Mouse (Mus musculus): ENCODE data around the gene Dnaaf1. TPM values are rescaled to one million over a fixed set of nuclear protein-coding genes. Genes with fewer than 3 reads are reported as not detected.

Gene Dnaaf1
- total and polyA plus RNA-seq, 2 experiments from 2014 or later = 0.48 TPM; not detected in 1

DNA sequence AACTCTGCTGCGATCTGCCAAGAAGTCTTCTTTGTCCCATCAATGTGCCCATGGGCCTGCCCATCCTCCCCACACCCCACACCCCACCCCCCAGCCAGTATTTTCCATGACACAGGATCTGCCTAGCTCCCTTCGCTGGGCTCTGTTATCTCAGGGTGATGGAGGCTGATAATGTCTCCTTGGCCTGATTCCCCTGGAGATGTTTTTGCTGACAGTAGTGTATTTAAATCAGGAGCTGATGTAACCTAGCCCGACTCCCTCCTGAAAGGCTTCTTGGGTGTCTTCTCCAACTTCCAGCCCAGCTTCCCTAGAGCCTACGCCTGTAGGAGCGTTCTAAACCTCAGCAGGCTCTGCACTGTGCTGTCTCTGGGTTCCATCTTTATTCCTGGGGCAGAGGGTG, 43.9 kb downstream of the Dnaaf1 start:
- Histone ChIP-seq H3K27ac (no peak overlapping the region), H3K36me3 (ENCODE audit: insufficient read depth, low read length) (no peaks in the 10 kb centered on the region), H3K27me3 (ENCODE audit: insufficient read depth, low read length) (no peaks in the 10 kb centered on the region), H3K4me1 (ENCODE audit: insufficient read depth, low read length) (no peaks in the 10 kb centered on the region), H3K9ac (replicated peaks; ENCODE audit: low read length) (no peak overlapping the region), H3K4me3 (ENCODE audit: low read length) (no peak overlapping the region), H3K9me3 (ENCODE audit: low read length) (no peaks in the 10 kb centered on the region), H3K4me2 (ENCODE audit: low read depth, low read length) (no peak overlapping the region)
- 70% methylated on average over 5 of the region's 5 CpGs for WGBS
- DNase-seq (ENCODE audit: low spot score) (no peak), ATAC-seq (no peak)
- no peak for TF ChIP-seq CTCF (IDR thresholded peaks at IDR 0.05; ENCODE audit: low read depth)

DNA sequence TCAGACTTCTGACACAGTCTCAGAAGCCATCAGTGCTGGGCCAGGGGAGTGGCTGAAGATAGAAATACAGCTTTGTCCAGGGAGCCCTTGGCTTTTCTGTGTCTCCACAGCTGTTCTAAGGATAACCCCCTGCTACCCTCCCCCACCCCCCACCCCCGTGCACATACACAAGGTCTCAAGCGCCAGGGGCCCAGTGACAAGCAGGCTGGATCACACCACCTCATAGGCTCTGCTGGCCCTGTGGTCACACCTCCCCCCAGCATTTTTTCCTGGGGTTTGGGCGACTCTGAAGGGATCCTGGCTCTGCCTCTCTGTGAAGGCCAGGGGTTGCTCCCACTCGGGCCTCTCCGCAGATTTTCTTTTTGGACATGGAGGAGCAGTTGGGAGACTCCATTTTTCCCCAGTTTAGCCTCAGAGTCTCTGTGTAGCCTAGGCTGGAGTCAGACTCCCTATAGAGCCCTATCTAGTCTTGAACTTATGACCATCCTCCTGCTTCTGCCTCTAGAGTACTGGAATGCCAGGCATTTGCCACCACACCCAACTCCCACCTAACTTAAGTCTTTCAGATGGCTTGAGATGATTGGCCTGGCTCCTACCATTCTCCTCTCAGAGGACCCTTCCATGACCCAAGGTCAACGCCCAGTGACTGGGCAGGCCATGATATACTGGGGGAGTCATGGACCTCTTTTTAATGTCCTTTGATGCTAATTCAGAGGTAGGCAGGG, 45.2 kb downstream of the Dnaaf1 start:
- H3K4me1 ChIP-seq (ENCODE audit: insufficient read depth, low read length) = no peaks in the 10 kb centered on the region
- no peaks in the 10 kb centered on the region for H3K27me3 ChIP-seq (ENCODE audit: insufficient read depth, low read length)
- no peak overlapping the region for H3K4me2 ChIP-seq (ENCODE audit: low read depth, low read length)
- ATAC-seq (no peak), DNase-seq (ENCODE audit: low spot score) (no peak)
- no peaks in the 10 kb centered on the region for H3K36me3 ChIP-seq (ENCODE audit: insufficient read depth, low read length)
- H3K9ac ChIP-seq (replicated peaks; ENCODE audit: low read length) = no peak overlapping the region
- H3K4me3 ChIP-seq (ENCODE audit: low read length) = no peak overlapping the region
- H3K27ac ChIP-seq = no peak overlapping the region
- no peaks in the 10 kb centered on the region for H3K9me3 ChIP-seq (ENCODE audit: low read length)
- WGBS = 76% methylated on average over 6 of the region's 6 CpGs
- TF ChIP-seq CTCF (IDR thresholded peaks at IDR 0.05; ENCODE audit: low read depth) = no peak

DNA sequence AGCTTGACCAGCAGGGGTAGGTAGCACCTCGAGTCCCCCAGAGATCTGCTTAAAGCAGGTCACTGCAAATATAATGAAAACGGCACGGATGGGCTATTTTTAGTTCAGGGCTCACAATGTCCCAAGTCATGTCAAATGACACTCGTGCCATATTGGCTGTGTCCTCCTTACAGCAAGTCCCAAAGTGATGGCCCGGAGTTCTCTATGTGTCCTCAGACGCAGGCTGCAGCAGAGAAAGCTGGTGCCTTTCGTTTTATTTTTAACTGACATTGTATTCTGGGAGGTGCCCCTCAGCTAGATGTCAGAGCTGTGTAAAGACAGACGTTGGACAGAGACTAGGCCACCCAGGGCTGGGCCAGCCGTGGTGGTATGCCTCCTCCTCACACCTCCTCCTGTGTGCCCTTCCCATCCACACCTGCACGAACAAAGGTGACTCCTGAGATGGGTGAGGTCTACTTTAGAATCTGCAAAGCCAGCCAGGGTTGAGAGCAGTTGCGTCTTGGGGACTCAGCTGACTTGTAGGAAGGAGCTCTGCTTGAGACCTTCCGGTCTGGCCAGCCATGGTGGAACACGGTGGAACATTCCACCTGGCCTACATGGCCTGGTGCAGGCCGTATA, 45.9 kb downstream of the Dnaaf1 start:
- Histone ChIP-seq H3K9ac (replicated peaks; ENCODE audit: low read length) (no peak overlapping the region), H3K27me3 (ENCODE audit: insufficient read depth, low read length) (no peaks in the 10 kb centered on the region), H3K4me3 (ENCODE audit: low read length) (no peak overlapping the region), H3K4me1 (ENCODE audit: insufficient read depth, low read length) (no peaks in the 10 kb centered on the region), H3K9me3 (ENCODE audit: low read length) (no peaks in the 10 kb centered on the region), H3K36me3 (ENCODE audit: insufficient read depth, low read length) (no peaks in the 10 kb centered on the region), H3K27ac (no peak overlapping the region), H3K4me2 (ENCODE audit: low read depth, low read length) (no peak overlapping the region)
- ATAC-seq = no peak
- no peak for TF ChIP-seq CTCF (IDR thresholded peaks at IDR 0.05; ENCODE audit: low read depth)
- no peak for DNase-seq (ENCODE audit: low spot score)
- WGBS = 86% methylated on average over 14 of the region's 14 CpGs

DNA sequence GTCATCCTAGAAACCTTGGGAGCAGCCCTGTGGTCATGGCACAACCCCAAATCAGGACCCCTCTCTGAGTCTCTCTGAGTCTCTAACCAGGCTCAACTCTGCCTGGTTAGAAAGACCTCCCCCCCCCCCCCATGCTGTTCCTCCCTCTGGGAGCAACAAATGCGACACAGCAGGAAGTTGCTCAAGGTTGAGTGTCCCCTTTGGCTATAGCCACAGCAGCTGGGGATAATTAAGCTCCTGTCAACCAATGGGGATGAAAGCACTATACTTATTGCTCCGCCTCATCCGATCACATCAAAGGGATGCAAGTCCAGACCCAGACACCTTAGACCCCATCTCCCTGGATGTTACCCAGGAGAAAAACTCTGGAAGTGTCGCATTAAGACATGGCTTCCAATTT, 47.5 kb downstream of the Dnaaf1 start:
- TF ChIP-seq CTCF (IDR thresholded peaks at IDR 0.05; ENCODE audit: low read depth) = no peak
- Histone ChIP-seq H3K9me3 (ENCODE audit: low read length) (no peaks in the 10 kb centered on the region), H3K4me1 (ENCODE audit: insufficient read depth, low read length) (no peaks in the 10 kb centered on the region), H3K9ac (replicated peaks; ENCODE audit: low read length) (no peak overlapping the region), H3K4me3 (ENCODE audit: low read length) (no peak overlapping the region), H3K27me3 (ENCODE audit: insufficient read depth, low read length) (no peaks in the 10 kb centered on the region), H3K27ac (no peak overlapping the region), H3K36me3 (ENCODE audit: insufficient read depth, low read length) (no peaks in the 10 kb centered on the region), H3K4me2 (ENCODE audit: low read depth, low read length) (no peak overlapping the region)
- ATAC-seq (no peak), DNase-seq (ENCODE audit: low spot score) (no peak)
- WGBS = 64% methylated on average over 4 of the region's 4 CpGs

DNA sequence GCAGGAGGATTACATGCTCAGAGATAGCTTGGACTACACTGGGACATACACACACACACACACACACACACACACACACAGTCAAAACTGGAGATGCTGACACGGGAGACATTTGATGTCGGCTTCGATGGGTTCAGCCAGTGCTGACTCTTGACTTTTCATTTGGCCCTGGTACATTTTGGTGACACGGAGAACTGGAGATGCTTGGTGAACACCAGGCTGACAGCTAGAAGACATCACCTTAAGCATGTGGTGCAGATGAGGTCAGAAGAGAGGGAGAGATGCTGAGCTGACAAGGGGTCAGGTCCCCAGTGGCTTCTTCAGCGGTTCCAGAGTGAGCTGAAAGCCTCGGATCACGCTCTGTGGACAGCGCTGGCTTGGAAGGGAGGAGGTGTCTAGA, 48.0 kb downstream of the Dnaaf1 start:
- DNase-seq (ENCODE audit: low spot score) (no peak), ATAC-seq (no peak)
- Histone ChIP-seq H3K9me3 (ENCODE audit: low read length) (no peaks in the 10 kb centered on the region), H3K9ac (replicated peaks; ENCODE audit: low read length) (no peak overlapping the region), H3K27me3 (ENCODE audit: insufficient read depth, low read length) (no peaks in the 10 kb centered on the region), H3K4me3 (ENCODE audit: low read length) (no peak overlapping the region), H3K27ac (no peak overlapping the region), H3K4me1 (ENCODE audit: insufficient read depth, low read length) (no peaks in the 10 kb centered on the region), H3K4me2 (ENCODE audit: low read depth, low read length) (no peak overlapping the region), H3K36me3 (ENCODE audit: insufficient read depth, low read length) (no peaks in the 10 kb centered on the region)
- no peak for TF ChIP-seq CTCF (IDR thresholded peaks at IDR 0.05; ENCODE audit: low read depth)
- 84% methylated on average over 8 of the region's 8 CpGs for WGBS

DNA sequence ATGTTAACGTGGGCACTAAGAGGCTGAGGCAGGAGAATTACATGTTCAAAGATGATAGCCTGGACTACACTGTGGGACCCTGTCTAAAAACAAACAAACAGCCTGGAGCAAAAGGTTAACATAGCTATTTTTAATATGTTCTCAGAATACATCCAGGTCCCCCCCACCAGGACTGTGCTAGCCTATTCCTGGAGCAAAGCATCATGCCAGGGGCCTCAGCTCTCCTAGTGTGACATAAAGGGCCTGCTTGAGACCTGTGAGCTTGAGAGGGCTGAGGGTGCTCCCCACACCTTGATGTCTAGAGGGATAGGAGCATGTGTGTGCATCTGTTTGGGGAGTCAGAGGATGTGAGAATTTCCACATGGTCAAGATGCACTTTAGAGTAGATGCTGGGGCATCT, 48.7 kb downstream of the Dnaaf1 start:
- TF ChIP-seq CTCF (IDR thresholded peaks at IDR 0.05; ENCODE audit: low read depth) = no peak
- Histone ChIP-seq H3K27me3 (ENCODE audit: insufficient read depth, low read length) (no peaks in the 10 kb centered on the region), H3K4me2 (ENCODE audit: low read depth, low read length) (no peak overlapping the region), H3K4me3 (ENCODE audit: low read length) (no peak overlapping the region), H3K9ac (replicated peaks; ENCODE audit: low read length) (no peak overlapping the region), H3K4me1 (ENCODE audit: insufficient read depth, low read length) (no peaks in the 10 kb centered on the region), H3K36me3 (ENCODE audit: insufficient read depth, low read length) (no peaks in the 10 kb centered on the region), H3K27ac (no peak overlapping the region), H3K9me3 (ENCODE audit: low read length) (no peaks in the 10 kb centered on the region)
- 72% methylated on average over 1 of the region's 1 CpGs for WGBS
- DNase-seq (ENCODE audit: low spot score) = no peak
- no peak for ATAC-seq

DNA sequence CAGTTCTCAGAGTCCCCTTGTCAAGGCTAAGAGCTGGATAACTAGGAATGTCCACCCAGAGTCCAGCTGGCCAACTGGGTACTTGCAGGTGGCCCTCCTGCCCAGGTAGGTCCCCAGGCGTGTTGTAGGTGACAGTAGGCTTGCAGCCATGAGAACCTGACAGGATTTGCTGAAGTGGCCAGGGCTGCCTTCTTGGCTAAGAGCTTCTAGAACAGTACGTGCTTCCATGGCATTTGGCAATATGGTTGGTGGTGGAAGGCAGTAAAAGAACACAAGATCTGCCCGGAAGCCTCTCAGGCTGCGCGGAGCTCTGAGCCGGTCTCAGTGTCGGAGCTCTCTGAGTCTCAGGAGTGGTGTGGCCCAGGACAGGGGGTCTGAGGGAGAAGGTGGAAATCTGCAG, 49.9 kb downstream of the Dnaaf1 start:
- no peak for ATAC-seq
- Histone ChIP-seq H3K27me3 (ENCODE audit: insufficient read depth, low read length) (no peaks in the 10 kb centered on the region), H3K36me3 (ENCODE audit: insufficient read depth, low read length) (no peaks in the 10 kb centered on the region), H3K4me2 (ENCODE audit: low read depth, low read length) (no peak overlapping the region), H3K9me3 (ENCODE audit: low read length) (no peaks in the 10 kb centered on the region), H3K27ac (no peak overlapping the region), H3K9ac (replicated peaks; ENCODE audit: low read length) (no peak overlapping the region), H3K4me1 (ENCODE audit: insufficient read depth, low read length) (no peaks in the 10 kb centered on the region), H3K4me3 (ENCODE audit: low read length) (no peak overlapping the region)
- DNase-seq (ENCODE audit: low spot score) = no peak
- WGBS = 87% methylated on average over 7 of the region's 7 CpGs
- TF ChIP-seq CTCF (IDR thresholded peaks at IDR 0.05; ENCODE audit: low read depth) = no peak
